Mouse (Mus musculus): ENCODE results near the gene Pank1. TPM values are rescaled to one million over a fixed set of nuclear protein-coding genes. Genes with fewer than 3 reads are reported as not detected.

The Pank1 gene
- total RNA-seq, 1 experiment = 6.9 TPM

- Histone ChIP-seq H3K36me3 (ENCODE audit: control insufficient read depth, insufficient read depth, low read length, poor library complexity, severe bottlenecking) (no peaks in the 10 kb centered on the region), H3K27ac (ENCODE audit: insufficient read depth, low read depth, low read length, poor library complexity, severe bottlenecking) (no peak overlapping the region), H3K4me3 (ENCODE audit: insufficient read depth in 1 of 2, low read depth in 1 of 2, low read length in 2 of 2, poor library complexity in 1 of 2, severe bottlenecking in 1 of 2) (no peak overlapping the region), H3K9ac (ENCODE audit: insufficient read depth, low read depth, low read length, poor library complexity, severe bottlenecking) (no peak overlapping the region), H3K4me1 (ENCODE audit: control insufficient read depth in 2 of 2, insufficient read depth in 2 of 2, low read length in 2 of 2, poor library complexity in 1 of 2) (peaks cover 0 to 5% of the 10 kb centered on the region in 2 experiments; a peak in 1 of 4 replicates), H3K9me3 (ENCODE audit: control insufficient read depth, insufficient read depth, low read depth, low read length) (no peaks in the 10 kb centered on the region)
- in situ Hi-C loops (cut with MboI; ENCODE audit: low sequenced_read_pairs in 2 of 2, unreplicated experiment in 2 of 2) = no loop called here
- no peak for DNase-seq (ENCODE audit: low read depth, low spot score)
- TF ChIP-seq ZC3H11A (IDR thresholded peaks at IDR 0.05; ENCODE audit: borderline replicate concordance, low read depth, low read length) (no peak), MAFK (IDR thresholded peaks at IDR 0.05; ENCODE audit: insufficient read depth, low read depth, low read length) (no peak), ZNF384 (IDR thresholded peaks at IDR 0.05; ENCODE audit: low read depth, low read length) (no peak), CHD2 (IDR thresholded peaks at IDR 0.05; ENCODE audit: low read depth, low read length) (no peak), HCFC1 (IDR thresholded peaks at IDR 0.05; ENCODE audit: borderline replicate concordance, insufficient read depth, low read length) (no peak)
Observed at GRCm38 (mm10) chr19:34827444-34827843, 51.8 kb downstream of the Pank1 start.

- H3K9ac ChIP-seq (ENCODE audit: insufficient read depth, low read depth, low read length, poor library complexity, severe bottlenecking) = no peak overlapping the region
- H3K9me3 ChIP-seq (ENCODE audit: control insufficient read depth, insufficient read depth, low read depth, low read length) = no peaks in the 10 kb centered on the region
- peak; percentile 52 for DNase-seq (ENCODE audit: low read depth, low spot score)
- no peak overlapping the region for H3K4me3 ChIP-seq (ENCODE audit: insufficient read depth in 1 of 2, low read depth in 1 of 2, low read length in 2 of 2, poor library complexity in 1 of 2, severe bottlenecking in 1 of 2)
- in situ Hi-C loops (cut with MboI; ENCODE audit: low sequenced_read_pairs in 2 of 2, unreplicated experiment in 2 of 2) = no loop called here
- peaks cover 0 to 5% of the 10 kb centered on the region in 2 experiments; a peak in 1 of 4 replicates for H3K4me1 ChIP-seq (ENCODE audit: control insufficient read depth in 2 of 2, insufficient read depth in 2 of 2, low read length in 2 of 2, poor library complexity in 1 of 2)
- H3K36me3 ChIP-seq (ENCODE audit: control insufficient read depth, insufficient read depth, low read length, poor library complexity, severe bottlenecking) = no peaks in the 10 kb centered on the region
- TF ChIP-seq ZC3H11A (IDR thresholded peaks at IDR 0.05; ENCODE audit: borderline replicate concordance, low read depth, low read length) (0 out of 2 replicates have a peak, but pooled peaks have one; percentile 39), MAFK (IDR thresholded peaks at IDR 0.05; ENCODE audit: insufficient read depth, low read depth, low read length) (no peak), HCFC1 (IDR thresholded peaks at IDR 0.05; ENCODE audit: borderline replicate concordance, insufficient read depth, low read length) (no peak), ZNF384 (IDR thresholded peaks at IDR 0.05; ENCODE audit: low read depth, low read length) (no peak), CHD2 (IDR thresholded peaks at IDR 0.05; ENCODE audit: low read depth, low read length) (no peak)
- H3K27ac ChIP-seq (ENCODE audit: insufficient read depth, low read depth, low read length, poor library complexity, severe bottlenecking) = no peak overlapping the region
Observed at GRCm38 (mm10) chr19:34825946-34826655, 53.2 kb downstream of the Pank1 start.

GRCm38 (mm10) chr19:34819577-34820170, 59.6 kb downstream of the Pank1 start:
- Histone ChIP-seq H3K4me1 (ENCODE audit: control insufficient read depth in 2 of 2, insufficient read depth in 2 of 2, low read length in 2 of 2, poor library complexity in 1 of 2) (peaks cover 0 to 3% of the 10 kb centered on the region in 2 experiments; a peak in 1 of 4 replicates), H3K9me3 (ENCODE audit: control insufficient read depth, insufficient read depth, low read depth, low read length) (no peaks in the 10 kb centered on the region), H3K27ac (ENCODE audit: insufficient read depth, low read depth, low read length, poor library complexity, severe bottlenecking) (no peak overlapping the region), H3K36me3 (ENCODE audit: control insufficient read depth, insufficient read depth, low read length, poor library complexity, severe bottlenecking) (peaks cover 2% of the 10 kb centered on the region; the same call in 1 of the 2 replicates), H3K9ac (ENCODE audit: insufficient read depth, low read depth, low read length, poor library complexity, severe bottlenecking) (no peak overlapping the region), H3K4me3 (ENCODE audit: insufficient read depth in 1 of 2, low read depth in 1 of 2, low read length in 2 of 2, poor library complexity in 1 of 2, severe bottlenecking in 1 of 2) (no peak overlapping the region)
- in situ Hi-C loops (cut with MboI; ENCODE audit: low sequenced_read_pairs in 2 of 2, unreplicated experiment in 2 of 2) = no loop called here
- no peak for DNase-seq (ENCODE audit: low read depth, low spot score)
- TF ChIP-seq ZC3H11A (IDR thresholded peaks at IDR 0.05; ENCODE audit: borderline replicate concordance, low read depth, low read length) = no peak
- TF ChIP-seq MAFK (IDR thresholded peaks at IDR 0.05; ENCODE audit: insufficient read depth, low read depth, low read length) = no peak
- no peak for TF ChIP-seq CHD2 (IDR thresholded peaks at IDR 0.05; ENCODE audit: low read depth, low read length)
- no peak for TF ChIP-seq HCFC1 (IDR thresholded peaks at IDR 0.05; ENCODE audit: borderline replicate concordance, insufficient read depth, low read length)
- TF ChIP-seq ZNF384 (IDR thresholded peaks at IDR 0.05; ENCODE audit: low read depth, low read length) = no peak

- no peaks in the 10 kb centered on the region for H3K9me3 ChIP-seq (ENCODE audit: control insufficient read depth, insufficient read depth, low read depth, low read length)
- in situ Hi-C loops (cut with MboI; ENCODE audit: low sequenced_read_pairs in 2 of 2, unreplicated experiment in 2 of 2) = no loop called here
- H3K4me3 ChIP-seq (ENCODE audit: insufficient read depth in 1 of 2, low read depth in 1 of 2, low read length in 2 of 2, poor library complexity in 1 of 2, severe bottlenecking in 1 of 2) = no peak overlapping the region
- DNase-seq (ENCODE audit: low read depth, low spot score) = no peak
- H3K4me1 ChIP-seq (ENCODE audit: control insufficient read depth in 2 of 2, insufficient read depth in 2 of 2, low read length in 2 of 2, poor library complexity in 1 of 2) = no peaks in the 10 kb centered on the region
- no peaks in the 10 kb centered on the region for H3K36me3 ChIP-seq (ENCODE audit: control insufficient read depth, insufficient read depth, low read length, poor library complexity, severe bottlenecking)
- H3K9ac ChIP-seq (ENCODE audit: insufficient read depth, low read depth, low read length, poor library complexity, severe bottlenecking) = no peak overlapping the region
- H3K27ac ChIP-seq (ENCODE audit: insufficient read depth, low read depth, low read length, poor library complexity, severe bottlenecking) = no peak overlapping the region
- TF ChIP-seq ZC3H11A (IDR thresholded peaks at IDR 0.05; ENCODE audit: borderline replicate concordance, low read depth, low read length) (no peak), CHD2 (IDR thresholded peaks at IDR 0.05; ENCODE audit: low read depth, low read length) (no peak), ZNF384 (IDR thresholded peaks at IDR 0.05; ENCODE audit: low read depth, low read length) (no peak), HCFC1 (IDR thresholded peaks at IDR 0.05; ENCODE audit: borderline replicate concordance, insufficient read depth, low read length) (no peak), MAFK (IDR thresholded peaks at IDR 0.05; ENCODE audit: insufficient read depth, low read depth, low read length) (no peak)
Observed at GRCm38 (mm10) chr19:34815371-34815770, 63.9 kb downstream of the Pank1 start.
